Mouse (Mus musculus): ENCODE data around the gene Upk3b. TPM values are rescaled to one million over a fixed set of nuclear protein-coding genes. Genes with fewer than 3 reads are reported as not detected.

The Upk3b gene
- total RNA-seq, 2 experiments from 2014 or later: not detected

Other genes starting within 250 kb of the Upk3b start
- not detected in 2 replicates for gene Srrm3, start 231.6 kb upstream of the Upk3b start, total RNA-seq (2015; ENCODE audit: low replicate concordance)
- not detected in 2 replicates for gene Srrm3, start 231.6 kb upstream of the Upk3b start, total RNA-seq (2017; ENCODE audit: low replicate concordance)
- not detected in 2 replicates for gene Hspb1, start 150.6 kb upstream of the Upk3b start, total RNA-seq (2015; ENCODE audit: low replicate concordance)
- not detected in 2 replicates for gene Hspb1, start 150.6 kb upstream of the Upk3b start, total RNA-seq (2017; ENCODE audit: low replicate concordance)
- gene Ywhag, start 103.9 kb upstream of the Upk3b start, total RNA-seq (2015; ENCODE audit: low replicate concordance): 30.3 and 35.2 TPM in 2 replicates
- 11.6 and 12.2 TPM in 2 replicates for gene Ywhag, start 103.9 kb upstream of the Upk3b start, total RNA-seq (2017; ENCODE audit: low replicate concordance)
- not detected in 2 replicates for gene Ssc4d, start 64.0 kb upstream of the Upk3b start, total RNA-seq (2015; ENCODE audit: low replicate concordance)
- gene Ssc4d, start 64.0 kb upstream of the Upk3b start, total RNA-seq (2017; ENCODE audit: low replicate concordance): not detected in 2 replicates
- not detected in 2 replicates for gene Zp3, start 58.4 kb upstream of the Upk3b start, total RNA-seq (2015; ENCODE audit: low replicate concordance)
- gene Zp3, start 58.4 kb upstream of the Upk3b start, total RNA-seq (2017; ENCODE audit: low replicate concordance): not detected in 2 replicates
- 1.8 and 3.8 TPM in 2 replicates for gene Dtx2, start 43.7 kb upstream of the Upk3b start, total RNA-seq (2015; ENCODE audit: low replicate concordance)
- 0.13 and 2.3 TPM in 2 replicates for gene Dtx2, start 43.7 kb upstream of the Upk3b start, total RNA-seq (2017; ENCODE audit: low replicate concordance)
- gene Upk3bl, start 16.0 kb downstream of the Upk3b start, total RNA-seq (2015; ENCODE audit: low replicate concordance): not detected in 2 replicates
- gene Upk3bl, start 16.0 kb downstream of the Upk3b start, total RNA-seq (2017; ENCODE audit: low replicate concordance): not detected in 2 replicates
- 2.5 and 10.5 TPM in 2 replicates for gene Rasa4, start 45.4 kb downstream of the Upk3b start, total RNA-seq (2015; ENCODE audit: low replicate concordance)
- 0.83 and 2.8 TPM in 2 replicates for gene Rasa4, start 45.4 kb downstream of the Upk3b start, total RNA-seq (2017; ENCODE audit: low replicate concordance)
- 34.4 and 43.2 TPM in 2 replicates for gene Polr2j, start 78.1 kb downstream of the Upk3b start, total RNA-seq (2015; ENCODE audit: low replicate concordance)
- gene Polr2j, start 78.1 kb downstream of the Upk3b start, total RNA-seq (2017; ENCODE audit: low replicate concordance): 32.5 and 45.4 TPM in 2 replicates
- gene Lrwd1, start 97.6 kb downstream of the Upk3b start, total RNA-seq (2015; ENCODE audit: low replicate concordance): 24.1 and 31.9 TPM in 2 replicates
- gene Lrwd1, start 97.6 kb downstream of the Upk3b start, total RNA-seq (2017; ENCODE audit: low replicate concordance): 42.2 and 51.7 TPM in 2 replicates
- gene Alkbh4, start 97.7 kb downstream of the Upk3b start, total RNA-seq (2015; ENCODE audit: low replicate concordance): 18.0 and 22.6 TPM in 2 replicates
- 10.3 and 13.4 TPM in 2 replicates for gene Alkbh4, start 97.7 kb downstream of the Upk3b start, total RNA-seq (2017; ENCODE audit: low replicate concordance)
- 7.5 and 7.6 TPM in 2 replicates for gene Orai2, start 132.2 kb downstream of the Upk3b start, total RNA-seq (2015; ENCODE audit: low replicate concordance)
- gene Orai2, start 132.2 kb downstream of the Upk3b start, total RNA-seq (2017; ENCODE audit: low replicate concordance): 2.9 and 5.8 TPM in 2 replicates
- 1.8 and 2.5 TPM in 2 replicates for gene Prkrip1, start 160.5 kb downstream of the Upk3b start, total RNA-seq (2015; ENCODE audit: low replicate concordance)
- gene Prkrip1, start 160.5 kb downstream of the Upk3b start, total RNA-seq (2017; ENCODE audit: low replicate concordance): 23.2 and 25.9 TPM in 2 replicates
- gene Sh2b2, start 208.1 kb downstream of the Upk3b start, total RNA-seq (2015; ENCODE audit: low replicate concordance): 4.0 and 7.5 TPM in 2 replicates
- 0.13 and 2.3 TPM in 2 replicates for gene Sh2b2, start 208.1 kb downstream of the Upk3b start, total RNA-seq (2017; ENCODE audit: low replicate concordance)

All from erythroid progenitor cell, adult 5-6 weeks (primary cell).